Mouse (Mus musculus) megakaryocyte progenitor cell, adult 5-6 weeks (primary cell): Measurements from ENCODE around the gene Scimp. TPM values are rescaled to one million over a fixed set of nuclear protein-coding genes. Genes with fewer than 3 reads are reported as not detected.

Source experiments
- total RNA-seq, 2 experiments: library from RNA; stranded (forward) in 1 of 2; stranded (reverse) in 1 of 2; fragments of 157-497, 149-512 nt in 1 of 2; fragments of 200-1000 nt in 1 of 2; gene quantifications; 2 replicates each; pipeline versions ENCODE4 v1.2.3 to v1.2.4; 2015 to 2017

The Scimp gene
- total RNA-seq, 2 experiments from 2014 or later = 0.37 TPM; not detected in 1

Other genes starting within 250 kb of the Scimp start
- 14.4 and 18.0 TPM in 2 replicates for gene Mink1, start 249.7 kb downstream of the Scimp start, total RNA-seq (2015)
- 12.5 and 16.5 TPM in 2 replicates for gene Mink1, start 249.7 kb downstream of the Scimp start, total RNA-seq (2017)
- not detected in 2 replicates for gene 4930544D05Rik, start 196.7 kb downstream of the Scimp start, total RNA-seq (2015)
- not detected in 2 replicates for gene 4930544D05Rik, start 196.7 kb downstream of the Scimp start, total RNA-seq (2017)
- not detected in 2 replicates for gene Chrne, start 193.4 kb downstream of the Scimp start, total RNA-seq (2015)
- gene Chrne, start 193.4 kb downstream of the Scimp start, total RNA-seq (2017) = 0.17 TPM in 1 of 2 replicates, not detected in the other
- gene Gp1ba, start 173.5 kb downstream of the Scimp start, total RNA-seq (2015) = 0.66 and 2.3 TPM in 2 replicates
- 0.08 and 0.20 TPM in 2 replicates for gene Gp1ba, start 173.5 kb downstream of the Scimp start, total RNA-seq (2017)
- gene Rnf167, start 165.4 kb downstream of the Scimp start, total RNA-seq (2015) = 39.3 and 44.8 TPM in 2 replicates
- gene Rnf167, start 165.4 kb downstream of the Scimp start, total RNA-seq (2017) = 30.7 and 37.4 TPM in 2 replicates
- gene Slc25a11, start 165.1 kb downstream of the Scimp start, total RNA-seq (2015) = 59.5 and 73.9 TPM in 2 replicates
- 46.6 and 52.7 TPM in 2 replicates for gene Slc25a11, start 165.1 kb downstream of the Scimp start, total RNA-seq (2017)
- 1,057 and 1,218 TPM in 2 replicates for gene Pfn1, start 157.9 kb downstream of the Scimp start, total RNA-seq (2015)
- gene Pfn1, start 157.9 kb downstream of the Scimp start, total RNA-seq (2017) = 491 and 574 TPM in 2 replicates
- 4.1 and 6.2 TPM in 2 replicates for gene Eno3, start 155.4 kb downstream of the Scimp start, total RNA-seq (2015)
- gene Eno3, start 155.4 kb downstream of the Scimp start, total RNA-seq (2017) = 7.2 and 9.5 TPM in 2 replicates
- gene Spag7, start 143.2 kb downstream of the Scimp start, total RNA-seq (2015) = 102 and 109 TPM in 2 replicates
- gene Spag7, start 143.2 kb downstream of the Scimp start, total RNA-seq (2017) = 68.6 and 71.8 TPM in 2 replicates
- 9.1 and 9.2 TPM in 2 replicates for gene Camta2, start 124.5 kb downstream of the Scimp start, total RNA-seq (2015)
- gene Camta2, start 124.5 kb downstream of the Scimp start, total RNA-seq (2017) = 2.0 and 5.1 TPM in 2 replicates
- 0.20 TPM in 1 of 2 replicates, not detected in the other for gene Inca1, start 112.4 kb downstream of the Scimp start, total RNA-seq (2015)
- gene Inca1, start 112.4 kb downstream of the Scimp start, total RNA-seq (2017) = 0.50 TPM in 1 of 2 replicates, not detected in the other
- gene Kif1c, start 112.0 kb downstream of the Scimp start, total RNA-seq (2015) = 1.6 and 2.0 TPM in 2 replicates
- 4.6 and 5.9 TPM in 2 replicates for gene Kif1c, start 112.0 kb downstream of the Scimp start, total RNA-seq (2017)
- gene Zfp3, start 48.4 kb downstream of the Scimp start, total RNA-seq (2015) = 1.3 and 2.1 TPM in 2 replicates
- 1.9 and 2.7 TPM in 2 replicates for gene Zfp3, start 48.4 kb downstream of the Scimp start, total RNA-seq (2017)
- gene Rabep1, start 32.2 kb upstream of the Scimp start, total RNA-seq (2015) = 19.5 and 28.2 TPM in 2 replicates
- 30.8 and 52.6 TPM in 2 replicates for gene Rabep1, start 32.2 kb upstream of the Scimp start, total RNA-seq (2017)
- 138 and 143 TPM in 2 replicates for gene Nup88, start 157.4 kb upstream of the Scimp start, total RNA-seq (2015)
- 135 and 164 TPM in 2 replicates for gene Nup88, start 157.4 kb upstream of the Scimp start, total RNA-seq (2017)
- gene Rpain, start 157.6 kb upstream of the Scimp start, total RNA-seq (2015) = 41.2 and 68.1 TPM in 2 replicates
- gene Rpain, start 157.6 kb upstream of the Scimp start, total RNA-seq (2017) = 25.3 and 48.4 TPM in 2 replicates
- gene C1qbp, start 170.4 kb upstream of the Scimp start, total RNA-seq (2015) = 642 and 695 TPM in 2 replicates
- gene C1qbp, start 170.4 kb upstream of the Scimp start, total RNA-seq (2017) = 113 and 117 TPM in 2 replicates
- 19.3 and 23.5 TPM in 2 replicates for gene Dhx33, start 191.9 kb upstream of the Scimp start, total RNA-seq (2015)
- 28.4 and 41.3 TPM in 2 replicates for gene Dhx33, start 191.9 kb upstream of the Scimp start, total RNA-seq (2017)
- gene Mis12, start 207.0 kb upstream of the Scimp start, total RNA-seq (2015) = 26.4 and 30.6 TPM in 2 replicates
- 32.4 and 40.0 TPM in 2 replicates for gene Mis12, start 207.0 kb upstream of the Scimp start, total RNA-seq (2017)
- gene Derl2, start 207.3 kb upstream of the Scimp start, total RNA-seq (2015) = 30.7 and 33.0 TPM in 2 replicates
- 41.4 and 43.5 TPM in 2 replicates for gene Derl2, start 207.3 kb upstream of the Scimp start, total RNA-seq (2017)
- gene 6330403K07Rik, start 220.9 kb upstream of the Scimp start, total RNA-seq (2015) = not detected in 2 replicates
- not detected in 2 replicates for gene 6330403K07Rik, start 220.9 kb upstream of the Scimp start, total RNA-seq (2017)